20 mouse cellular contexts compared by ENCODE assay signal in the genomic region with DNA sequence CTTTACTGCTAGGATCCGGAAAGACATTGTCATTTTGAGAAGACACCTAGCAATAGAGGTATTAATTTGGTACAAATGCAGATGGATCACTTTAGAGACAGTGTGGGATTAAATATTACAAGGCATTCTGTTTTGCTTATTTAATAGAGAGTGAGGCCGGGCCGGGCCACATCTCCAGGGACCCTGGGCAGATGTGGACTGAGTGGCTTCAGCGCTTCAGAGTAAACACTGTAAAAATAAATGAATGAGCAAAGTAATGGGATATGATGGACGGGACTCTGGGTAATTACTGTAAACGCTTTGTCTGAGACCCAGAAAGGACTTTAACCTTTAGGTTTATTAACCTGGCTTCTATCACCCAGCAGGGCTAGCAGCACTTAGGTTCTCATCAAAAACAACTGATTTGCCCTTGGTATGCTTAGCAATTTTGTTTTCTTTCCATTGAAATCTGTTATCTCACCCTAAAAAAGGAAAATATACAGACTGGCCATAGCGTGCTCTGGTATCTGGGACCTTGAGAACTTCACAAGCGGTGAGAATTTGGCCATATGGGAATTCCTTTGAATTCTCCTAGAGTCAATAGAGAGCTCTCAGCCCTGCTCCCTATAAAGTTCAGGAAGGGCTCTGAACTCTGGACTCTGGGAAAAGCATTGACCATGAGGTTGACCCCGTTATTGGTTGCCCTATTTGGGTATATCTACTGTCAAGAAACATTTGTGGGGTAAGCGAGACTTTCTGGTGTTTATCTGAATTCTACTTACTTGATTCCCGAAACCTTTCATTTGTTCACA. TPM values are rescaled to one million over a fixed set of nuclear protein-coding genes. Genes with fewer than 3 reads are reported as not detected.
DNase-seq lines count a peak whose midpoint lies in the region; ATAC-seq and TF ChIP-seq lines count a peak whose summit lies in the region.
"Had no signal": no experiment of that assay in that cellular context is flagged by ENCODE, and none has a peak within 500 bp of the region (broad histone marks: within the 10 kb centered on the region; RNA-seq: fewer than 3 reads in every experiment).

A gene (plus strand): TSS at position 574 of the 791 bp plus-strand sequence.

- no peak for TF ChIP-seq CTCF in intestine, postnatal 0 days (IDR thresholded peaks at IDR 0.05; ENCODE audit: low read depth)

- H3K4me2 ChIP-seq in kidney, embryonic 14.5 days (replicated peaks; ENCODE audit: low read depth, low read length): no peak within 1 kb of the TSS
- H3K4me2 ChIP-seq in embryonic facial prominence, embryonic 11.5 days (ENCODE audit: low read depth, low read length): no peak within 1 kb of the TSS
- no peak within 1 kb of the TSS for H3K4me2 ChIP-seq in intestine, postnatal 0 days (replicated peaks; ENCODE audit: low read depth)
- H3K4me2 ChIP-seq in hindbrain, embryonic 13.5 days: no peak within 1 kb of the TSS
- H3K4me2 ChIP-seq: forebrain, embryonic 15.5 days; hindbrain, embryonic 15.5 days; midbrain, embryonic 13.5 days; neural tube, embryonic 13.5 days had no signal

- no peaks in the 10 kb centered on the region for H3K9me3 ChIP-seq in kidney, embryonic 14.5 days (ENCODE audit: control insufficient read depth, low read length)
- H3K9me3 ChIP-seq in embryonic facial prominence, embryonic 11.5 days (replicated peaks; ENCODE audit: control insufficient read depth, low read length): no peaks in the 10 kb centered on the region
- no peaks in the 10 kb centered on the region for H3K9me3 ChIP-seq in intestine, postnatal 0 days (ENCODE audit: control insufficient read depth)
- H3K9me3 ChIP-seq in hindbrain, embryonic 13.5 days: no peaks in the 10 kb centered on the region
- H3K9me3 ChIP-seq: forebrain, embryonic 15.5 days; hindbrain, embryonic 15.5 days; midbrain, embryonic 13.5 days; neural tube, embryonic 13.5 days had no signal

- 48% methylated on average over 11 of the region's 11 CpGs for WGBS in kidney, embryonic 14.5 days
- WGBS in embryonic facial prominence, embryonic 11.5 days: 45% methylated on average over 11 of the region's 11 CpGs
- 44% methylated on average over 11 of the region's 11 CpGs for WGBS in intestine, postnatal 0 days
- 72% methylated on average over 11 of the region's 11 CpGs for WGBS in hindbrain, embryonic 13.5 days

- ATAC-seq in kidney, embryonic 14.5 days (ENCODE audit: low FRiP score, low TSS enrichment): no peak
- ATAC-seq in embryonic facial prominence, embryonic 11.5 days (replicated peaks; ENCODE audit: insufficient number of reproducible peaks, low FRiP score, low TSS enrichment, low read depth): no peak
- 0 out of 2 replicates have a peak, but pooled peaks have one; percentile 13 for ATAC-seq in intestine, postnatal 0 days
- ATAC-seq in hindbrain, embryonic 13.5 days (ENCODE audit: low FRiP score): no peak
- ATAC-seq: forebrain, embryonic 15.5 days; midbrain, embryonic 13.5 days had no signal

- peak; percentile 25 for DNase-seq in gastrocnemius, postnatal 10 days
- DNase-seq in gastrocnemius, adult 8-10 months (ENCODE audit: low spot score in 2 of 2): no peak
- DNase-seq in kidney, postnatal 14 days: no peak
- no peak for DNase-seq in embryonic facial prominence, embryonic 11.5 days (ENCODE audit: low spot score)
- DNase-seq in ovary, postnatal 10 days (ENCODE audit: low spot score): no peak
- DNase-seq: B cell, adult 2 months; cerebellum, adult 9-10 months; gastrocnemius, postnatal 25 days; kidney, postnatal 36 days; left cerebral cortex, postnatal 4 days; lung, postnatal 36 days; right cerebral cortex, adult 18-20 months; thymus, postnatal 14 days had no signal

- H3K36me3 ChIP-seq in kidney, embryonic 14.5 days (ENCODE audit: control insufficient read depth, insufficient read depth, low read length): no peaks in the 10 kb centered on the region
- no peaks in the 10 kb centered on the region for H3K36me3 ChIP-seq in embryonic facial prominence, embryonic 11.5 days (replicated peaks; ENCODE audit: control insufficient read depth, insufficient read depth, low read depth, low read length)
- H3K36me3 ChIP-seq in intestine, postnatal 0 days (ENCODE audit: control insufficient read depth, insufficient read depth): no peaks in the 10 kb centered on the region
- no peaks in the 10 kb centered on the region for H3K36me3 ChIP-seq in hindbrain, embryonic 13.5 days
- H3K36me3 ChIP-seq: forebrain, embryonic 15.5 days; hindbrain, embryonic 15.5 days; midbrain, embryonic 13.5 days; neural tube, embryonic 13.5 days had no signal

- H3K4me1 ChIP-seq in kidney, embryonic 14.5 days (ENCODE audit: control insufficient read depth, insufficient read depth, low read length): peaks cover 37% of the 10 kb centered on the region
- peaks cover 7% of the 10 kb centered on the region for H3K4me1 ChIP-seq in embryonic facial prominence, embryonic 11.5 days (ENCODE audit: control insufficient read depth, insufficient read depth, low read length)
- H3K4me1 ChIP-seq in intestine, postnatal 0 days (replicated peaks; ENCODE audit: control insufficient read depth, insufficient read depth, low read length): no peaks in the 10 kb centered on the region; the same call in 1 of the 2 replicates
- H3K4me1 ChIP-seq in hindbrain, embryonic 13.5 days (replicated peaks): peaks cover 29% of the 10 kb centered on the region

- H3K4me3 ChIP-seq in kidney, embryonic 14.5 days (ENCODE audit: low read length): no peak within 1 kb of the TSS
- H3K4me3 ChIP-seq in embryonic facial prominence, embryonic 11.5 days (ENCODE audit: low read depth, low read length): no peak within 1 kb of the TSS
- H3K4me3 ChIP-seq in intestine, postnatal 0 days (ENCODE audit: low read depth, low read length): no peak within 1 kb of the TSS
- H3K4me3 ChIP-seq in hindbrain, embryonic 13.5 days: no peak within 1 kb of the TSS
- H3K4me3 ChIP-seq: forebrain, embryonic 15.5 days; hindbrain, embryonic 15.5 days; midbrain, embryonic 13.5 days; neural tube, embryonic 13.5 days had no signal

- H3K9ac ChIP-seq in kidney, embryonic 14.5 days (ENCODE audit: low read depth, low read length): no peak within 1 kb of the TSS
- no peak within 1 kb of the TSS for H3K9ac ChIP-seq in embryonic facial prominence, embryonic 11.5 days (replicated peaks; ENCODE audit: low read length)
- no peak within 1 kb of the TSS for H3K9ac ChIP-seq in intestine, postnatal 0 days (ENCODE audit: low read depth, low read length)
- H3K9ac ChIP-seq in hindbrain, embryonic 13.5 days: no peak within 1 kb of the TSS
- H3K9ac ChIP-seq: forebrain, embryonic 15.5 days; hindbrain, embryonic 15.5 days; midbrain, embryonic 13.5 days; neural tube, embryonic 13.5 days had no signal

- H3K27ac ChIP-seq in kidney, embryonic 14.5 days (ENCODE audit: low read depth, low read length): peak within 1 kb of the TSS; percentile 79; the same call in 1 of the 2 replicates
- peak within 1 kb of the TSS; percentile 54 for H3K27ac ChIP-seq in embryonic facial prominence, embryonic 11.5 days (replicated peaks; ENCODE audit: low read depth, low read length)
- H3K27ac ChIP-seq in intestine, postnatal 0 days (ENCODE audit: low read depth, low read length): no peak within 1 kb of the TSS
- no peak within 1 kb of the TSS for H3K27ac ChIP-seq in hindbrain, embryonic 13.5 days
- H3K27ac ChIP-seq: forebrain, embryonic 15.5 days; hindbrain, embryonic 15.5 days; midbrain, embryonic 13.5 days; neural tube, embryonic 13.5 days had no signal

- H3K27me3 ChIP-seq in kidney, embryonic 14.5 days (ENCODE audit: control insufficient read depth, insufficient read depth, low read length): no peaks in the 10 kb centered on the region
- H3K27me3 ChIP-seq in embryonic facial prominence, embryonic 11.5 days (ENCODE audit: control insufficient read depth, insufficient read depth, low read length): no peaks in the 10 kb centered on the region
- H3K27me3 ChIP-seq in intestine, postnatal 0 days (replicated peaks; ENCODE audit: control insufficient read depth, insufficient read depth, low read length): no peaks in the 10 kb centered on the region
- H3K27me3 ChIP-seq in hindbrain, embryonic 13.5 days: no peaks in the 10 kb centered on the region
- H3K27me3 ChIP-seq: forebrain, embryonic 15.5 days; hindbrain, embryonic 15.5 days; midbrain, embryonic 13.5 days; neural tube, embryonic 13.5 days had no signal

RNA-seq across cellular contexts. Expression of the gene that starts here (rescaled TPM):
- total RNA-seq in gastrocnemius, postnatal 10 days (2021): 1 to 10 TPM; 1.2 to 1.6 TPM
- total RNA-seq in gastrocnemius, adult 8-10 months (2022): under 1 TPM in 1 of 4 experiments, not detected in 3; 0.21 TPM
- polyA plus RNA-seq in kidney, embryonic 14.5 days (2014; fragmentation: Nextera tagmentation; extraction: Ambion mirVana): 22.7 and 29.8 TPM in 2 replicates
- polyA plus RNA-seq in embryonic facial prominence, embryonic 11.5 days (2014; fragmentation: Nextera tagmentation; extraction: Ambion mirVana): 9.1 and 10.5 TPM in 2 replicates
- 2.9 and 3.3 TPM in 2 replicates for polyA plus RNA-seq in intestine, postnatal 0 days (2015; fragmentation: Nextera tagmentation; extraction: Ambion mirVana)
- 6.9 and 8.7 TPM in 2 replicates for polyA plus RNA-seq in hindbrain, embryonic 13.5 days (2015; fragmentation: Nextera tagmentation; extraction: Ambion mirVana)
- total RNA-seq: gastrocnemius, postnatal 25 days had no signal

Comparison
In these comparisons a context has a peak if more than half of its experiments do, and no peak if none do; other contexts are left out.
1. H3K27ac ChIP-seq: peak in kidney, embryonic 14.5 days (single experiment) and embryonic facial prominence, embryonic 11.5 days (single experiment); none in intestine, postnatal 0 days (single experiment) and hindbrain, embryonic 13.5 days (single experiment).